Mouse (Mus musculus) kidney, embryonic 15.5 days (tissue): ENCODE data around the gene Wnk3. TPM values are rescaled to one million over a fixed set of nuclear protein-coding genes. Genes with fewer than 3 reads are reported as not detected.

Source experiments
- ATAC-seq: fragments of 200-750 bp; cut with Nextera tagmentation; replicated peaks from 2 replicates; pipeline ENCODE4 v1.8.0; 2017; ENCODE audit warnings: moderate TSS enrichment; ENCODE audit not compliant: low FRiP score
- H3K27ac ChIP-seq: fragments of 300-500 bp; sonication (generic); 2 replicates; pipeline ENCODE4 v1.5.1; 2015; ENCODE audit warnings: mild to moderate bottlenecking, inconsistent platforms
- H3K27me3 ChIP-seq: fragments of 300-500 bp; sonication (generic); 2 replicates; pipeline ENCODE4 v1.6.1; 2015; ENCODE audit warnings: inconsistent platforms
- H3K36me3 ChIP-seq: fragments of 300-500 bp; sonication (generic); 2 replicates; pipeline ENCODE4 v1.6.1; 2015; ENCODE audit warnings: inconsistent platforms
- H3K4me1 ChIP-seq: fragments of 300-500 bp; sonication (generic); 2 replicates; pipeline ENCODE4 v1.6.1; 2015; ENCODE audit warnings: inconsistent platforms
- H3K4me2 ChIP-seq: fragments of 300-500 bp; sonication (generic); 2 replicates; pipeline ENCODE4 v1.6.1; 2015; ENCODE audit warnings: moderate library complexity, mild to moderate bottlenecking, inconsistent platforms
- H3K4me3 ChIP-seq: fragments of 300-500 bp; sonication (generic); replicated peaks from 2 replicates; pipeline ENCODE4 v1.5.1; 2015; ENCODE audit warnings: mild to moderate bottlenecking, inconsistent platforms
- H3K9ac ChIP-seq: fragments of 300-500 bp; sonication (generic); 2 replicates; pipeline ENCODE4 v1.6.1; 2015; ENCODE audit warnings: mild to moderate bottlenecking, inconsistent platforms
- H3K9me3 ChIP-seq: fragments of 300-500 bp; sonication (generic); replicated peaks from 2 replicates; pipeline ENCODE4 v1.6.1; 2016; ENCODE audit warnings: inconsistent platforms
- WGBS: fragments of 180-500 bp; shearing (Covaris S2); methylation state at CpG from one replicate; pipeline ENCODE4 v1.1.7; 2015; ENCODE audit warnings: mixed read lengths; 5-methylcytosine and 5-hydroxymethylcytosine counted together
- polyA plus RNA-seq: library from polyadenylated mRNA; unstranded; fragments of >200 nt; fragmentation: Nextera tagmentation; extraction: Ambion mirVana; gene quantifications from 2 replicates; pipeline ENCODE4 v1.2.1, GENCODE M21; 2015

The Wnk3 gene
- polyA plus RNA-seq, 1 experiment from 2014 or later: 1.9 TPM

DNA sequence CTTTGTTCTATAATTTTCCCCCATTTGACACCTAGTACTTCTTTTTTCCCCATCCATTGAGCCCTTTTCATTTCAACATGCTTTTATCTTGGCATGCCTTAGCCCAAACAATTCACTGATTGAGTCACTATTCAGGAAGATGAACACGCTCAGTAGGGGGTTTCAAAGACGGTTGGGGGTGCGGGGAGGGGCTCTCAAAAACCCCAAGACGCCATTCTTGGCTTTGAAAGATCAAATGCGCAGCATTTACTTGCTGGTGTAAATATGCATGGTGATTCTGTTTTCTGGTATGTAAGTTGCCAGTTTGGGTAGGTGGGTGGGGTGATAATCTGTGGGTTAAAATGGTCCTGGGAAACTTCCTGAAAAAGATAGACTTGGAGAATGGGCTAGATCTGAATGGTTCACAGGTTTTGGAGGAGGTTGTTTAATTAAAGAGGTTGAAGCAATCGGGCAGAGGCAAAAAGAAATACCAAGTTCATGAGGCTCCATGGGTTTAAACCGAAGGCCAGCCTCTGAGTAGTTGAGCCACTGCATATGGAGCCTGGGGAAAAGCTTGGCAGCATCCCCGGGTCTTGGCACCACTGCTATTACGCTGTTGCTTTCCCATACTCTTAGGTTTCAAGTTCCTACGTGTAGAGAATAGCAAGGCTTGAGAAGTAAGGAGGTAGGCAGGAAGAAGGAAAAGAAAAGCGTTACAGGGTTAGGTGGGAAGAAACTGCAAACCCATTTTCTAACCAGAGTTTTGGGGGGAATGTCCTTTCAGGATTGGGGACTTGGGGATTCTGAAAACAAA lies 147.7 kb downstream of the Wnk3 start:
- Histone ChIP-seq H3K9ac (no peak overlapping the region), H3K4me2 (peak overlapping the region; percentile 71), H3K36me3 (no peaks in the 10 kb centered on the region)

DNA sequence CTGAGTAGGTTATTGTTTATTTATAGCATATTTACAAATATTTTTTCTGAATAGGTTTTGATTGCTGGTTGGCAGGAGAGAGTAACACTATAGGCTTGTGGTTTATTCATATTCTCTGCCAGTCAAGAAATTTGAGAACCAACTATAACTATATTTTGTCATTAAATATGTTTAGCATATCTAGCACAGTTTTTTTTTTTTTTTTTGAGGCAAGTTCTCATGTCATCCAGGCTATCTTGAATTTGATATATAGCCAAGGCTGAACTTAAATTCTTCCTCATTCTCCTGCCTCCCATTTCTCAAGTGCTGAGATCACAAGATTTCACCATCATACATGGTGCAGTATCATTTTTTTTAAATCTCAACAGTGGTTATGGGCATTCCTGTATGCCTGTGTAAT lies 149.4 kb downstream of the Wnk3 start:
- no peak overlapping the region for H3K4me2 ChIP-seq
- H3K36me3 ChIP-seq: no peaks in the 10 kb centered on the region
- ATAC-seq: no peak
- 0 out of 2 replicates have a peak, but pooled peaks cover 10% of the 10 kb centered on the region for H3K4me1 ChIP-seq
- no peak overlapping the region for H3K27ac ChIP-seq
- H3K9ac ChIP-seq: no peak overlapping the region
- H3K27me3 ChIP-seq: peaks cover 19% of the 10 kb centered on the region
- H3K9me3 ChIP-seq: no peaks in the 10 kb centered on the region
- no peak overlapping the region for H3K4me3 ChIP-seq

More for the DNA sequence above, 147.7 kb downstream of the Wnk3 start:
- Histone ChIP-seq H3K9me3 (no peaks in the 10 kb centered on the region), H3K4me3 (peak overlapping the region; percentile 71), H3K27ac (no peak overlapping the region), H3K27me3 (peaks cover 29% of the 10 kb centered on the region), H3K4me1 (0 out of 2 replicates have a peak, but pooled peaks cover 10% of the 10 kb centered on the region)
- ATAC-seq: no peak
- 39% methylated on average over 11 of the region's 11 CpGs for WGBS

DNA sequence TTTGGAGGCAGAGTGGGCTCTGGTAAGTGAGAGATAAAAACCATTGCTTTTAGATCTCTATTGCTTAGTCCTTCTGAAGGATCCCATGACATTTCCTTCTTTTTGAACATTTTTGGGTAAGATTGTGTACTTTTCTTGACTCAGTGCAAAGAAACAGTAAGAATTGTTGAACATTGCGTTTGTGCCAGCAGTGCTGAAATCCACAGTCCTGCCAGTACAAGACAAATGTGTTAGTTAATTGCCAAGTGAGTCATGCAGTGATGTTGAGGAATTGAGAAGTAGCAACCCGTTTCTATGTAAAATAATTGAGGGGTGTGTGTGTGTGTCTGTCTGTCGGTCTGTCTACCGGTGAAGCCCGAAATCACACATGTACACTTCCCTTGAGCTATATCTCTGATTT lies 151.4 kb downstream of the Wnk3 start:
- H3K4me1 ChIP-seq: 0 out of 2 replicates have a peak, but pooled peaks cover 10% of the 10 kb centered on the region
- 81% methylated on average over 5 of the region's 5 CpGs for WGBS
- H3K27ac ChIP-seq: no peak overlapping the region
- peaks cover 14% of the 10 kb centered on the region for H3K27me3 ChIP-seq
- H3K4me3 ChIP-seq: no peak overlapping the region
- no peak for ATAC-seq
- H3K4me2 ChIP-seq: no peak overlapping the region
- no peak overlapping the region for H3K9ac ChIP-seq
- no peaks in the 10 kb centered on the region for H3K36me3 ChIP-seq
- H3K9me3 ChIP-seq: no peaks in the 10 kb centered on the region

Other genes starting within 250 kb of the Wnk3 start
- gene Gnl3l, start 180.8 kb upstream of the Wnk3 start, polyA plus RNA-seq: 30.4 and 31.2 TPM in 2 replicates
- gene Fgd1, start 151.9 kb upstream of the Wnk3 start, polyA plus RNA-seq: 11.9 and 14.5 TPM in 2 replicates
- 38.6 and 43.2 TPM in 2 replicates for gene Tsr2, start 101.5 kb upstream of the Wnk3 start, polyA plus RNA-seq
- 3.7 and 4.1 TPM in 2 replicates for gene Fam120c, start 146.1 kb downstream of the Wnk3 start, polyA plus RNA-seq